Mouse (Mus musculus) spleen, adult 12 weeks (tissue): Measurements from ENCODE around the gene Rnf220.

Source experiments
- DNase-seq: peaks from one replicate; pipeline ENCODE4 v3.0.0; 2022; ENCODE audit warnings: low spot score

The Rnf220 gene

GRCm38 (mm10) chr4:117487471-117487870 lies 9.4 kb downstream of the Rnf220 start:
- no peak for DNase-seq

- no peak for DNase-seq
Measured at GRCm38 (mm10) chr4:117486188-117486587, 10.7 kb downstream of the Rnf220 start.

DNA sequence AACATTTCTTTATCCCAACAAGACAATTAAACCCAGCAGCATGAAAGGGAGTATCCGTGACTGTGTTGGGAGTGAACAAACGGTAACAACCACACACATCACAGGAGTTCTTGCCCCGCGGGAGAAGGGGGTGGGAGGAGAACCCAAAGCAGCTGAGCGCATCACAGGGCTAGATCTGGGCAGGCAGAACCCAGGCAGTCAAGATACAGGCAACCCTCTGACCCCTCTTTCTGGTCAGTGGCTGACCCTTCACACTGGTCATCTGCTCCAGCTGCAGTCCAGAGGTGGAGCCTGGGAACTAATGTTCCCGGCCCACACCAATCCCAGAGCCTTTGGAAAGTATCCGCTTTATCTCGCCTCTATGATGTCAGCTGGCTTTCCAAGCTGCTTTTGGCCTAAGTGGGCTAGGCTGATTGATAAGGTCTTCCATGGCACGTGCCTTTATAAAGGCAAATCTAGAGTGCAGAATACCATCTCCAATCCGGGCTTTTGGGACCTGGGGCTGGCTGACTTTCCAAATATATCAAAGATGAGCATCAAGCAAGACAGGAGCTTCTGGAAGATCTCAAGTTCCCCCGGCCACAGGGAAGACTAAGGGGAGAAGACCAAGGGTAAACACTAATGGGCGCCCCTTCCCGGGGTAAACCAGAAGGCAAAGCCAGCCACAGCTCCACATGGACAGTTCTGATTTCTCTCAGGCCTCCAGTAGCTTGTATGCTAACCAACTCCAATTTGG lies 11.6 kb downstream of the Rnf220 start:
- DNase-seq: no peak

GRCm38 (mm10) chr4:117484256-117485044 lies 12.4 kb downstream of the Rnf220 start:
- no peak for DNase-seq

DNA sequence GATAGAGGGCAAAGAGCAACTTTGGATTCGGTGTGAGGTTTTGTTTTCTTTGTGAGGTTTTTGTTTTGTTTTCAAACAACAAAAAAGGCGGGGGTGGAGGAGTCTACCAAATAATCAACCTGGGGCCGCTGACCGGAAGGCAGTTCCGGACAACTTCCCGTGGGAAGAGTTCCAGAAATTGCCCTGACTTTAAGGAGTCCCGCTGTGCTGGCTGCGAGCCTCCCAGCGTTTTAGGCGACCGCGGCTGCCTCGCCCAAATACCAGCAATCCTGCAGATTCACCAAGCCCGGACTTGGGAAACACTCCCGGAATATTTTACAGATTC lies 13.0 kb downstream of the Rnf220 start:
- DNase-seq: no peak

- no peak for DNase-seq
Measured at GRCm38 (mm10) chr4:117482103-117482502, 14.7 kb downstream of the Rnf220 start.

DNA sequence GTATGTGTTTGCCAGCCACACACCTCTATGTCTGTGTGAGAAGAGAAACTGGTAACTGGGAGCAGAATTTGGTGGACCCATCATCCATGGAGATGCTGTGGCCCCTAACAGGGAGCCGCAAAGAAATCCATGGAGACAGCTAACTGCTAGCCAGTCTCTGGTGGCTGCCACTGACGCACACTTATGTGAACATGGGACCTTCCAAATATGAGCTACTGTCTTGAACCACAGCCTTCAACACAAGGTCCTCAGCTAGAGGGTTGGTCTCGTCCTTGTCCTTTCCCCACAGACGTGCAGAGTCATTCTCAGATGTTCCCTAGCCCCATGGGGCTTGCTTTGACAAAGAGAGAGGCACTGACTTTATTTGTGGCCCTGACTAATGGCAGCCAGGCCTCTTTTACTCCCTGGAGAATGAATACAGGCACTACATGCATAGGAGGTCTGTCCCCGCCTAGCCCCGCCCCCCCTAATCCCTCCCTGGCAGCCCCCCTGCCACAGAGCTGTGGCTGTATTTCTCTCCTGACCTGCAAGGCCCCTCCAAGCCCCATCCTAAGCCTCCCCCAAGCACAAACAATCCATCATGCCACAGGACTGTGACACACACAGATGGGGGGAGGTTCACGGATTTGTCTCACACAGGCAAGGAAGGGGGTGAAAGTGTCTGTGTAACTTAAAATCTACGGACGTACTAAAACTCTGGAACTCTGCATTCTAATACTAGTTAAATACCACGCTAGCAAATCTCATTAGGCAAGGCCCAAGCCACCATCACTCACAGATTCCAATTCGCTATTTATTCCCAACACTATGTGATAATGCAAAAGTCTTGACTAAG lies 16.0 kb downstream of the Rnf220 start:
- DNase-seq: no peak

GRCm38 (mm10) chr4:117479951-117480350 lies 16.9 kb downstream of the Rnf220 start:
- no peak for DNase-seq

GRCm38 (mm10) chr4:117478101-117478673 lies 18.7 kb downstream of the Rnf220 start:
- DNase-seq: no peak

- no peak for DNase-seq
Measured at GRCm38 (mm10) chr4:117477401-117477800, 19.5 kb downstream of the Rnf220 start.

- no peak for DNase-seq
Measured at GRCm38 (mm10) chr4:117476777-117477176, 20.1 kb downstream of the Rnf220 start.

DNA sequence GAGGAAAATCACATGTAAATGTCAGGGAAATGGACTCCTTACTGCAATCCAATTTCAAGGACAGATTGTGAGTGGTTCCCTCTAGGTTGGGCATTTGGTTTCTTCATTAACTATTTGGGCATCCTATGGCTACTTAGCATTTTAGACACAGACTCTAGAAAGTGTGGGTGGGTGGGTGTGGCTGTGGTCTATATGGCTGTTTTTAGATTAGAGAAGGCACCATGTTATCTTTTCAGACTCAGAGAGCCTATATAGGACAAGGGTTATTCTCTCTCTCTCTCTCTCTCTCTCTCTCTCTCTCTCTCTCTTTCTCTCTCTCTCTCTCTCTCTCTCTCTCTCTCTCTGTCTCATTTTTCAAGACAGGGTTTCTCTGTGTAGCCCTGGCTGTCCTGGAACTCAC lies 20.5 kb downstream of the Rnf220 start:
- no peak for DNase-seq

GRCm38 (mm10) chr4:117473985-117474354 lies 22.9 kb downstream of the Rnf220 start:
- peak; percentile 60 for DNase-seq

- no peak for DNase-seq
Measured at GRCm38 (mm10) chr4:117473291-117473984, 23.4 kb downstream of the Rnf220 start.

DNA sequence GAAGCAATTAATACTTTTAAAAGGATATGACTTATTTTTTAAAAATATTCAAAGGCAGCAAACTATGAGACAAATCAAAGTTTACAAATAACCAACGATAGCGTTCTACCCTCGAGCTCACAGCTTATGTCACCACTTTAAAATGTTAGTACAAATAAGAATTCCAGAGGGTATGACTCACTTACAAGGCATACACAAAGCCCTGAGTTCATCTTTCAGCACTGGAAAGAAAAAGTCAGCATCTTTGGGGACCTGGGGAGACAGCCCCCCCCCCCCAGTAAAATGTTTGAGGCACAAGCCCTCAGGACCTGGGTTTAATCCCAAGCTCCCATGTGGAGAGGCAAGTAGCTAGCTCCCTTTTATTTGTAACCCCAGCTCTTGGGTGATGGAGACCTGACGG lies 27.4 kb downstream of the Rnf220 start:
- DNase-seq: no peak

DNA sequence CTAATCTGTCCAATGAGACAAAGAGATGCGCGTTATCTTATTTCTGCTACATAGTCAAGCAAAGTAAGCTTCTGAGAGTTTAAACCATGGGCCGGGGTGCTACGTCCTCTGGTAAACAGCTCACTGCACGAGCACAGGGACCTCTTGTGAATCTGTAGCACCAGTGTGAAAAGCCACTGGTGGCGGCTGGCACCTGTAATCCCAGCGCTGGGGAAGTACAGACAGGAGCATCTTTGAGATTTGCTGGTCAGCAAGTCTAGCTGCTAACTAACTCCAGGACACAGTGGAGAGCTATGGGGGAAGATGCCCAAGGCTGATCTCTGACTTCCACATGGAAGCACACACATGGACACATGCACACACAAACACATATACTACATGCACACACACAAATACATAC lies 28.9 kb downstream of the Rnf220 start:
- DNase-seq: no peak

GRCm38 (mm10) chr4:117449151-117449550 lies 47.7 kb downstream of the Rnf220 start:
- DNase-seq: no peak

DNA sequence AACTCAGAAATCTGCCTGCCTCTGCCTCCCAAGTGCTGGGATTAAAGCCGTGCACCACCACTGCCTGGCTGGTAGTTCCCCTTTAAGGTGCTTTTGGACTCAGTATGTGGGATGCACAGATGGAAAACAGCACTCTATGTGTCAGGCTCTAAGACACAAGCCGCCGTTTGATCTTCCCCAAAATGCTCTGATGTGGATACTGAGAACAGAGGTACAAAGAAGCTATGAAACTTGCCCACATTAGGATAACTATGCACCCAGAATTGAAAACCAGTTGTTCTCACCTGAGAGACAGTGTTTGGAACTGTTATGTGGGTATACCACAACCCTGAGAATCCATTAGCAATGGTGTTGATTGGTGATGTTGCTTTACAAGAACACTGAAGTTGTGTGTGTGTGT lies 48.9 kb downstream of the Rnf220 start:
- no peak for DNase-seq

DNA sequence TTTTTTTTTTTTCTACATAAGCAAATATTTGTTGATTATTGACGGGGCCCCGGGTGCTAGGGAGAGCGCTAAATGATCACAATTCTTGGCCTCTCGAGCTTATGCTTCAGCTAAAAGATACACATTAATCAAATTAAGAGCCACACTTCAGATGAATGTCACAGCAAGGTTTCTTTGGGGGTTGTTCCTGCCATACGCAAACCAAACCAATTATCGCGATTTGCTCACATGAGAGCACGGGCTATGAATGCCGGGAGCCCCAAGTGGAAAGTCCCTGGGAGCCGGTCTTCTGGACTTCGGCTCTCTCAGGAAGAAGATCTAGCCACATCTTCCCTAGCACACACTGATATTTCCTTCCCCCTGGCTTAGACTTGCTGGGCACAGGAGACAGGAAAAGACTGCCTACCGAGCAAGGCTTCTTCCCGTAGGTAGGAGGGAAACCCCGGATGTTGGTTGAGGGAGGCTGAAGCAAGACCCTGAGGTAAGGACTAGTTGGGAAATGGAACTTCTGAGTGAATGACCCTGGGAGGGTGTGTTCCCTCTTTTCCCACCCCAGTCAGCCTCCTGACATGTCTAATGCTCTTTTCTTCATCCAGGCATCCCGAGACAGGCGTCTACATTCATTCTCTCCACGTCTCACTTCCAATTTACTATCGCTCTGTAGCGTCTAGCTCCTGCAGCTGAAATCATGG lies 51.2 kb downstream of the Rnf220 start:
- no peak for DNase-seq

DNA sequence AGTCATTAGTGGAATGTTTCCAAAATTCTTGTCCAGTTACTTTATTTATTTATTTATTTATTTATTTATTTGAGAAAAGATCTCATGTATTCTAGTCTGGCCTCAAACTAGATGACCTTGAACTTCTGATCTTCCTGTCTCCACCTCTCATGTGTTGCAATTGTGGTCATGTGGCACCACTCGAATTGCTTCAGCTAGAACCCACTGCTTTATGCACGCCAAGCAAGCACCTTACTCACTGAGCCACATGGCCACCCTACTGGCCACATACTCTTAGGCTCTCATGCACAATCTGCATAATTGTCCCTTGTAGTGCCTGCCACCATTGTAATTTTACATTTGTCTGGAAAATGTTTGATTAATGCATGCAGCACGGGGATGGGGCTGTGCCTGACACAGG lies 57.9 kb downstream of the Rnf220 start:
- DNase-seq: no peak

DNA sequence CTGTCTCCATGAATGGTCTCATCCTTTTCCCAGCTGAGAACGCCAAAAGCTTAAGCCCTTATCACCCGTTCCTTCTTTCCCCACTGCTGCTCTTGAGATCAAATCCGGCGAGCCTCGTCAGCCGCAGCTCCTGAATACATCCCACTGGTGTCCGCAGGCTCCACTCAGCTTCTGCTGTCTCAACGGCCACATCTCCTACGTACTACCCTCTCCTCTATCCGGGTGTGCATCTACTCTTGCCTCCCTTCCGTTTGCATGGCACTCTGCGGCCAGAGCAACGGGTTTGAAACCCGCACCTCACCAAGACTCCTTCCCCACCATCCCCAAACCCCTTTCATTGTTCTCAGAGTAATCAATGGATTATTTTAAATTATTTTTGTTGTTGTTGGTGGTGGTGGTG lies 58.8 kb downstream of the Rnf220 start:
- no peak for DNase-seq
